Mouse (Mus musculus) layer of hippocampus, adult 18-20 months (tissue): ENCODE data around the gene Tpx2. TPM values are rescaled to one million over a fixed set of nuclear protein-coding genes. Genes with fewer than 3 reads are reported as not detected.

Experiments
- DNase-seq, 2 experiments: peaks; one replicate each; pipeline ENCODE4 v3.0.0; 2022; ENCODE audit warnings: low spot score in 2 of 2
- long read RNA-seq: library from polyadenylated mRNA; stranded (forward); transcript quantifications from one replicate; pipeline ENCODE4 v2.0.0, GENCODE M21; 2021
- total RNA-seq, 2 experiments: library from RNA; stranded (reverse); gene quantifications; 2 replicates each; pipeline ENCODE4 v1.2.3; 2021

The Tpx2 gene
- total RNA-seq: 1 to 10 TPM; 1.6 to 1.9 TPM
- long read RNA-seq, full-length matches to known transcripts: 3 of 4 reads
- long read RNA-seq, partial matches to known transcripts: 0 of 4 reads
- long read RNA-seq, other reads (novel, unspliced or antisense): 1 of 4 reads

- DNase-seq: peak; percentile 97 to 99
Observed at GRCm38 (mm10) chr2:152847815-152848302, at the start of gene Tpx2. Gene Tpx2, plus strand, starts transcription at chr2:152847964.

GRCm38 (mm10) chr2:152799954-152800761 lies 47.6 kb upstream of the Tpx2 start:
- DNase-seq: no peak

GRCm38 (mm10) chr2:152800762-152801113 lies 47.0 kb upstream of the Tpx2 start:
- no peak for DNase-seq

GRCm38 (mm10) chr2:152802303-152802702 lies 45.5 kb upstream of the Tpx2 start:
- DNase-seq: no peak

- DNase-seq: no peak
Observed at GRCm38 (mm10) chr2:152803081-152803480, 44.7 kb upstream of the Tpx2 start.

GRCm38 (mm10) chr2:152804408-152805110 lies 43.2 kb upstream of the Tpx2 start:
- no peak for DNase-seq

GRCm38 (mm10) chr2:152805111-152805490 lies 42.7 kb upstream of the Tpx2 start:
- no peak for DNase-seq

- DNase-seq: no peak
Observed at GRCm38 (mm10) chr2:152806037-152806436, 41.7 kb upstream of the Tpx2 start.

- no peak for DNase-seq
Observed at GRCm38 (mm10) chr2:152808178-152808577, 39.6 kb upstream of the Tpx2 start.

- DNase-seq: no peak
Observed at GRCm38 (mm10) chr2:152810158-152810941, 37.4 kb upstream of the Tpx2 start.

GRCm38 (mm10) chr2:152811336-152812165 lies 36.2 kb upstream of the Tpx2 start:
- DNase-seq: no peak

GRCm38 (mm10) chr2:152813232-152813631 lies 34.5 kb upstream of the Tpx2 start:
- no peak for DNase-seq

- no peak for DNase-seq
Observed at GRCm38 (mm10) chr2:152814213-152814874, 33.4 kb upstream of the Tpx2 start.

- no peak for DNase-seq
Observed at GRCm38 (mm10) chr2:152815879-152816656, 31.7 kb upstream of the Tpx2 start.

- DNase-seq: no peak
Observed at GRCm38 (mm10) chr2:152816657-152817348, 31.0 kb upstream of the Tpx2 start.

- DNase-seq: peak in 1 of 2 experiments; percentile 50
Observed at GRCm38 (mm10) chr2:152817596-152818291, 30.0 kb upstream of the Tpx2 start.

GRCm38 (mm10) chr2:152818679-152819078 lies 29.1 kb upstream of the Tpx2 start:
- no peak for DNase-seq

- DNase-seq: no peak
Observed at GRCm38 (mm10) chr2:152819097-152819624, 28.6 kb upstream of the Tpx2 start.
